Mouse (Mus musculus) hindbrain, embryonic 11.5 days (tissue): ENCODE measurements around the gene Csf3r. TPM values are rescaled to one million over a fixed set of nuclear protein-coding genes. Genes with fewer than 3 reads are reported as not detected.
"Not testable (repeated sequence)": the region's sequence is repeated elsewhere in the genome, so short reads cannot be mapped to it uniquely, and the experiment has no call there.

Experiments used
- ATAC-seq: fragments of 200-750 bp; cut with Nextera tagmentation; 2 replicates; pipeline ENCODE4 v1.8.0; 2017; ENCODE audit warnings: mild to moderate bottlenecking, moderate TSS enrichment, moderate library complexity; ENCODE audit not compliant: low FRiP score
- DNase-seq: peaks from one replicate; pipeline ENCODE4 v3.0.0-alpha.2; 2015; ENCODE audit warnings: low spot score
- H3K27ac ChIP-seq: fragments of 300-500 bp; sonication (generic); 2 replicates; pipeline ENCODE4 v1.5.1; 2014; ENCODE audit warnings: mild to moderate bottlenecking, low read depth, low read length
- H3K27me3 ChIP-seq: fragments of 300-500 bp; sonication (generic); 2 replicates; pipeline ENCODE4 v1.6.1; 2014; ENCODE audit warnings: mild to moderate bottlenecking, low read length, moderate library complexity, mixed read lengths; ENCODE audit not compliant: control insufficient read depth, insufficient read depth
- H3K36me3 ChIP-seq: fragments of 300-500 bp; sonication (generic); 2 replicates; pipeline ENCODE4 v1.6.1; 2014; ENCODE audit warnings: mild to moderate bottlenecking, low read length, moderate library complexity, mixed read lengths; ENCODE audit not compliant: control insufficient read depth, insufficient read depth
- H3K4me1 ChIP-seq: fragments of 300-500 bp; sonication (generic); replicated peaks from 2 replicates; pipeline ENCODE4 v1.6.1; 2014; ENCODE audit warnings: low read length, mixed read lengths; ENCODE audit not compliant: control insufficient read depth, insufficient read depth
- H3K4me2 ChIP-seq: fragments of 300-500 bp; sonication (generic); replicated peaks from 2 replicates; pipeline ENCODE4 v1.6.1; 2014; ENCODE audit warnings: mild to moderate bottlenecking, low read depth, low read length
- H3K4me3 ChIP-seq: fragments of 300-500 bp; sonication (generic); 2 replicates; pipeline ENCODE4 v1.5.1; 2014; ENCODE audit warnings: low read depth, low read length
- H3K9ac ChIP-seq: fragments of 300-500 bp; sonication (generic); 2 replicates; pipeline ENCODE4 v1.6.1; 2014; ENCODE audit warnings: low read depth, low read length
- H3K9me3 ChIP-seq: fragments of 300-500 bp; sonication (generic); 2 replicates; pipeline ENCODE4 v1.6.1; 2016; ENCODE audit warnings: low read length; ENCODE audit not compliant: control insufficient read depth
- WGBS: fragments of 180-500 bp; shearing (Covaris S2); extraction: QIAGEN DNeasy Blood & Tissue Kit; methylation state at CpG from one replicate; pipeline ENCODE4 v1.1.7; 2014; 5-methylcytosine and 5-hydroxymethylcytosine counted together
- polyA plus RNA-seq: library from polyadenylated mRNA; unstranded; fragments of >200 nt; fragmentation: Nextera tagmentation; extraction: Ambion mirVana; gene quantifications from 2 replicates; pipeline ENCODE4 v1.2.1, GENCODE M21; 2014

Csf3r gene
- 0.63 TPM in 1 of 2 replicates, not detected in the other for polyA plus RNA-seq

DNA sequence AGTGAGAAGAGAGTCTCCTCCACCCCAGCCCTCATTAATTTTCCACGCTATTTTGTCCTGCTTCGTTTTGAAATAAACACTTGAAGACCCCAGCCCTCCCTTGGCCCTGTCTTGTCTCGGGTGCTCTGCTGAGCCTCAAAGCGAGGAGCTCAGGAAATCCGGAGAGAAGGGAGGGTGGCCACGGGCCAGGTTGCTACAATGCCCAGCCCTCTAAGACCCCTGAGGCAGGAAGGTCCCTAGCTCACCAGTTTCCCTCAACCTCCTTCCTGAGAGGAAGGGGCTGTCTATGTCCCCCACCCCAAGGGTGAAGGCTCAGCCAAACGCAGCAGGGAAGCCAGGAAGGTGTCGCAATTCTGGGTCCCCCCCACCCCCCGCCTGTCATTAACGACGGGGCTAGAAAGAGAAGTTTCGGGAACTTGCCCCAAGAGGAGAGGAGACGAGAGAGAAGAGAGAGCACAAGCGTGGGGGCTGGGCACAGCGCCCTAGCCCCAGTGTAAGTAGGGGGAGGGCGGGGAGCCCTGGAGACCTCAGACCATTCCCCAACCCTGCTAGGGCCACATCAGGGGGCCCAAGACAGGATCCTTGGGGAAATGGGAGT, at the start of gene Csf3r:
Gene Csf3r (plus strand): TSS at position 248 of the 598 bp plus-strand sequence.
- H3K27me3 ChIP-seq: no peaks in the 10 kb centered on the region
- WGBS: 58% methylated on average over 16 of the region's 16 CpGs
- H3K4me3 ChIP-seq: no peak within 1 kb of the TSS

DNA sequence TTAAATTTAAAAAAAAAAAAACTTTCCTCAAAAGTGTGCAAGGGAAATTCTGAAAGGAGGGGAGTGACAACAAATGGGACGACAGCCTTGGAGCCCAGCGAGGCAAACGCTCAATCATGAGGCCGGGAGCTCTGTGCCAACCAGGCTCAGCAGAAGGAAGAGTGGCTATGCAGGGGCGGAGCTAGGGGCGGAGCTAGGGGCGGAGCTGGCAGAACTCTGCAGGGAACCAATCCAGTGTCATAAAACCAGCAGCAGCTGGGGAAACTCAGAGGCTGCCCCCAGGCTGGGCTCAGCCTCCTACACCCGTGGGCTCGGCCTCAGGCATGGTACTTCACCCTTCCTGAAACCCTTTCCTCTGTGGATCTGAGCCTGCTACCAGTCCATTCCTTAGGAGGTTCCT, 46.6 kb upstream of the Csf3r start:
- no peak overlapping the region for H3K9ac ChIP-seq
- no peak overlapping the region for H3K4me3 ChIP-seq
- no peaks in the 10 kb centered on the region for H3K27me3 ChIP-seq
- no peaks in the 10 kb centered on the region for H3K4me1 ChIP-seq
- 60% methylated on average over 9 of the region's 9 CpGs for WGBS
- ATAC-seq (no peak), DNase-seq (no peak)
- H3K4me2 ChIP-seq: no peak overlapping the region
- H3K9me3 ChIP-seq: no peaks in the 10 kb centered on the region
- H3K27ac ChIP-seq: no peak overlapping the region
- no peaks in the 10 kb centered on the region for H3K36me3 ChIP-seq

More for the DNA sequence above, at the start of gene Csf3r:
- no peak within 1 kb of the TSS for H3K9ac ChIP-seq
- no peak for DNase-seq
- no peak for ATAC-seq
- no peaks in the 10 kb centered on the region for H3K9me3 ChIP-seq
- no peak within 1 kb of the TSS for H3K27ac ChIP-seq
- H3K36me3 ChIP-seq: no peaks in the 10 kb centered on the region
- no peak within 1 kb of the TSS for H3K4me2 ChIP-seq
- H3K4me1 ChIP-seq: no peaks in the 10 kb centered on the region

DNA sequence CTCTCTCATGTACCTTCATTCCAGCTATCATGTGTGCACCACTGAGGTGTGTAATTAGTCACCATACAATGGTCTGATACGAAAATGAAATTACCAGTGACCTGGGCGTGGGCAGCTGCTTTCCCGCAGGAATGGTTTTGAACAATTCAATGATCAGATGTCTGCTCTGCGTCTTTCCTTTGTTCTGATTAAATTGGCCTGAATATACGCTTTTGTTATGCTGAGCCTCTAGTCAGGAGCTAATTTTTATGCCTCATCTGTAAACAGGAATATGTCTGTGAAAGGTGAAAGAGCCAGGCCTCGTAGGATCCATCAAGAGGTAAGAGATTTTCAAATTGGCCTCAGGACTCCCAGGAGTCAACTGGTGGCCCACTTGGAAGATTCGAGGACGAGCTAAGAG, 41.1 kb upstream of the Csf3r start:
- Histone ChIP-seq H3K27ac (no peak overlapping the region), H3K9ac (no peak overlapping the region), H3K9me3 (no peaks in the 10 kb centered on the region), H3K4me1 (no peaks in the 10 kb centered on the region; the same call in 1 of the 2 replicates), H3K27me3 (no peaks in the 10 kb centered on the region; the same call in 1 of the 2 replicates), H3K36me3 (no peaks in the 10 kb centered on the region), H3K4me3 (no peak overlapping the region), H3K4me2 (no peak overlapping the region)
- no peak for DNase-seq
- ATAC-seq: no peak
- 56% methylated on average over 8 of the region's 8 CpGs for WGBS

DNA sequence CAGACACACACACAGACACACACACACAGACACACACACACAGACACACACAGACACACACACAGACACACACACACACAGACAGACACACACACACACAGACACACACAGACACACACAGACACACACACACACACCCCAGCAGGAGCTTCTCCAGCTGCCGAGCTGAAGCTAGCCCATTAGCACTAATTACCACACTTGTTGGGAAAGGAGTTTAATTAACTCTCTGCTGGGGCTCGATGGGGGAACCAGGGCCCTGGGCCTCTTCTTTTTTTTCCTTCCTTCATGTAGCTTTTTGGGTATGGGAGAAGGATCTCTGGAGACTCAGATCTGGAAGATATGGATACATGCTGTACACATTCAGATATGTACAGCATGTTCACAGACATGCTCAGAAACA, 38.6 kb upstream of the Csf3r start:
- WGBS: 50% methylated on average over 2 of the region's 2 CpGs
- not testable (repeated sequence) for ATAC-seq

DNA sequence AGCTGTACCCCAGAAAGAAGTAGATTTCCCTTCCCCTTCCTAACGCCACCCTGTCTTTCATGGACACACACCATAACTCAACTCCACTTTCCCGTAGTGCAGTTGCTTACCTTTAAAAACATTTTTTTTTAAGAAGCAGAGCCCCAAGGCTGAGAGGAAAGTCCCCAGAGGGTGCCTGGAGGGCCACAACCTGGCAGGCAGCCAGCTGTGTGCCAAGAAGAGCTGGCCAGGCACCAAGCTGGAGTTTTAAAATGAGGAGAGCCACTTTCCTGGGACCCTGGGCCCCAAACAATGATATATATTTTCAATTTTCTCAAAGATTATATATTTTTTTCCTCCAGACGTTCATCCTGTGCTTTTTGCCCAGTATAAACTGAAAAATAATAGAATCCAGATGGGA, 37.3 kb upstream of the Csf3r start:
- no peak for DNase-seq
- Histone ChIP-seq H3K27ac (no peak overlapping the region), H3K4me3 (no peak overlapping the region), H3K27me3 (no peaks in the 10 kb centered on the region; the same call in 1 of the 2 replicates), H3K4me1 (no peaks in the 10 kb centered on the region; the same call in none of the 2 replicates), H3K9ac (no peak overlapping the region), H3K4me2 (no peak overlapping the region), H3K36me3 (no peaks in the 10 kb centered on the region), H3K9me3 (no peaks in the 10 kb centered on the region)
- no peak for ATAC-seq
- WGBS: 72% methylated on average over 3 of the region's 3 CpGs

More for the DNA sequence above, 38.6 kb upstream of the Csf3r start:
- H3K27me3 ChIP-seq, DNase-seq, H3K27ac ChIP-seq, H3K4me3 ChIP-seq, H3K9me3 ChIP-seq, H3K4me1 ChIP-seq, H3K36me3 ChIP-seq, H3K9ac ChIP-seq, H3K4me2 ChIP-seq: not testable (repeated sequence)

DNA sequence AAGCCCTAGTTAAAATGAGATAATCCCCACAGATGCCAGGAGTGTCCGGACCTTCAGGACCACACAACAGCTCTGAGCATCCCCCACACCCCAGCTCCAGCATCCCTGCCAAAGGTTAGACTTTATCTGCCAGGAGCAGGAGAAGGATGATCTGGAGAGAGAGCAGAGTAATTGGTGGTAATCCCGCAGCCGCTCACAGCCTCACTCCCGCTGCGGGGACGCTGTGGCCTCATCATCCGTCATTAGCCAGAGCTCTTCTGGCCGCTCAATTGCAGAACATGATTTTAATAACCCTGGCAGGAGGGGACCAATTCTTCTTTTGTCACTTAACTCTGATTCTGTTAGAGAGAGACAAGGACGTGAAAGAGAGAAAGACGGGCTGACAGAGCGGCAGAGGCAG, 35.3 kb upstream of the Csf3r start:
- no peaks in the 10 kb centered on the region; the same call in 1 of the 2 replicates for H3K4me1 ChIP-seq
- no peak overlapping the region for H3K9ac ChIP-seq
- H3K27me3 ChIP-seq: no peaks in the 10 kb centered on the region; the same call in 1 of the 2 replicates
- WGBS: 56% methylated on average over 11 of the region's 11 CpGs
- no peak for DNase-seq
- no peaks in the 10 kb centered on the region for H3K36me3 ChIP-seq
- ATAC-seq: no peak
- H3K9me3 ChIP-seq: no peaks in the 10 kb centered on the region
- no peak overlapping the region for H3K4me2 ChIP-seq
- no peak overlapping the region for H3K27ac ChIP-seq
- H3K4me3 ChIP-seq: no peak overlapping the region

DNA sequence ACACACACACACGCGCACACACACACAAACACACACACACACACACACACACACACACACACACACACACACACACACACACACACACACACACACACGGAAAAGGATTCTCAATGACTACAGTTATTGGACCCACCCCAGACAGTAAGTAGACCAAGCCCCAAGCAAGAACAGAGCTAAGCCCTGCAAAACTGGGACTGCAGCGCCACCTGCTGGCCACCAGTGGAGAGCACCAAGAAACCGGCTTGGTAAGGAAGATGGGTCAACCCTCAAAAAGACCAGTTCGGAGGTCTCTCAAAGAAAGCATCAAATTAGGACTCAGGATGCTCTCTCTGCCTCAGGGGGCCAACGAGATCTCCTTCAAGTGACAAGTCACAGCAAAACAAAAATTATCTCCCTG, 34.2 kb upstream of the Csf3r start:
- no peaks in the 10 kb centered on the region for H3K36me3 ChIP-seq
- WGBS: 37% methylated on average over 7 of the region's 7 CpGs
- no peak overlapping the region for H3K27ac ChIP-seq
- no peaks in the 10 kb centered on the region; the same call in 1 of the 2 replicates for H3K27me3 ChIP-seq
- H3K4me2 ChIP-seq: no peak overlapping the region
- no peaks in the 10 kb centered on the region; the same call in 1 of the 2 replicates for H3K4me1 ChIP-seq
- H3K9ac ChIP-seq: no peak overlapping the region
- H3K4me3 ChIP-seq: no peak overlapping the region
- DNase-seq (peak; percentile 92), ATAC-seq (no peak)
- no peaks in the 10 kb centered on the region for H3K9me3 ChIP-seq

DNA sequence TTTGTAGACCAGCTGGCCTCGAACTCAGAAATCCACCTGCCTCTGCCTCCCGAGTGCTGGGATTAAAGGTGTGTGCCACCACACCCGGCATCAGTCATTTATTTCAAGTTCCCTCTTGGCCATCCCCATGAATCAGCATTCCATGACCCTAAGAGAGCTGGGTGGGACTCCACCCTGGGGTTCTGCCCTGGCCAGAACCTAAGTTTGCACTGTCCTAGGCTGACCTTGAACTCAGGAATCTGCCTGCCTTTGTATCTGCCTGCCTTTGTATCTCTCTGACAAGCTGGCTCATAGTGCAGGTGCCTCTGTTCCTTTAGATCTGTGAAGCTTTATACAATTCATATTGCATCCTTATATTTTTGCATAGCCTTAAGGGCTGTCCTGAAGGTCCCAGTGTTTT, 32.1 kb upstream of the Csf3r start:
- Histone ChIP-seq H3K9ac (no peak overlapping the region), H3K27me3 (no peaks in the 10 kb centered on the region; the same call in 1 of the 2 replicates), H3K4me2 (no peak overlapping the region), H3K4me3 (no peak overlapping the region), H3K9me3 (no peaks in the 10 kb centered on the region), H3K4me1 (no peaks in the 10 kb centered on the region; the same call in 1 of the 2 replicates), H3K27ac (no peak overlapping the region), H3K36me3 (no peaks in the 10 kb centered on the region)
- ATAC-seq: no peak
- 74% methylated on average over 3 of the region's 3 CpGs for WGBS
- DNase-seq: no peak

DNA sequence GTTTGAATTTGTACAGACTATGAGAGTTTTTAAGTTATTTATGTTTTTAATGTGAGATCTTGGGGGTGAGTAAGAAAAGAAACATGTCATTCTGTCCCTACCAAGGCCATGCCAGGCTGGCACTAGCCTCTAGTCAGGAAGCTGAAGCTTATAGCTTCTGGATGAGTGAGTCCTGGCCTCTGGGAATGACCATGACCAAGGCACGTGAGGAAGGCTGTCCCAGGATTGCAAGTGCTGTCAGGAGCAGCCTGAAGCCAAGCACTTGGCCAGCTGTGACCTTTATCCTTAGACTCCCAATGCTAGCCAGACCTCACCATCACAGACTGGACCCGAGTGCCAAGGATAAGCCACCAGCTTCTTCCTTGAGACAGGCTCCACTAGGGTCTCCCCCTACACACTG, 31.4 kb upstream of the Csf3r start:
- Histone ChIP-seq H3K9ac (no peak overlapping the region), H3K36me3 (no peaks in the 10 kb centered on the region), H3K4me3 (no peak overlapping the region), H3K9me3 (no peaks in the 10 kb centered on the region), H3K4me2 (no peak overlapping the region), H3K27me3 (no peaks in the 10 kb centered on the region; the same call in 1 of the 2 replicates), H3K27ac (no peak overlapping the region), H3K4me1 (no peaks in the 10 kb centered on the region; the same call in 1 of the 2 replicates)
- no peak for DNase-seq
- no peak for ATAC-seq
- WGBS: 54% methylated on average over 2 of the region's 2 CpGs
